Mouse (Mus musculus): ENCODE results near the gene Rpl3l.
"Not testable (repeated sequence)": the region's sequence is repeated elsewhere in the genome, so short reads cannot be mapped to it uniquely, and the experiment has no call there.

The Rpl3l gene

DNA sequence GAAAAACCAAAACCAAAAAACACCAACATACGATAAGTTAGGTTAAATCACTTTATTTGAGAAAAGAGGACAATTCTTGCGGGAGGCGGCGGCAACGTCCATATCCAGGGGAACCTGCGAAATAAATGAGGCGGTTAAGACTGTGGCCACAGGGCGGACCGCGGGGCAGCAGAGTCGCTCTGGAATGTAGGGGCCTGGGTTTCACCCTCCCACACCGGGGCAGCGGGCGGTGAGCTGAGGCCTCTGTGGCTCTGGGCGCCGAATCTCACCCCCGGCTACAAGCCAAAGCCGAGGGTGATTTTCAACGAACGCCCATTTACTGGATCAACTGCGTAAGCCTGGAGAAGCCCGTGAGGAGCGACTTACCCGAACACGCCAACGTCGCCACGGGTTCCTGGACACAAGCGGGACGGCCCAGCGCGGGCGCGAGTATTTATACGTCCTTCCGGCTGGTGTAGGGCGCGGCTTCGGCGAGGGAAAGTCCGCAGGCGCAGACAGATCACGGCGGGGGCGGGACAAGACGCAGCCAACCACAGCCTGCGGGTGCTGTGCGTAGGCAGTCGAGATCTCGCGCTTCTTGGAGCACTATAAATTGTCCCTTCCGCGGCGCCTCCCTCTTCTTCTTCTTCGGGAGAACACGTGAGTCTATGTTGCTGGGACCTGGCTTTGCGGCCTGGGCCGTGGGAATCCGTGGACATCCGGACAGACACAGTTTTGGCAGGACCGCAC lies 8.0 kb upstream of the Rpl3l start:
- peak; percentile 99 for DNase-seq (ENCODE audit: low read depth, low spot score)

GRCm38 (mm10) chr17:24720616-24721015 lies 7.0 kb upstream of the Rpl3l start:
- DNase-seq (ENCODE audit: low read depth, low spot score) = not testable (repeated sequence)

DNA sequence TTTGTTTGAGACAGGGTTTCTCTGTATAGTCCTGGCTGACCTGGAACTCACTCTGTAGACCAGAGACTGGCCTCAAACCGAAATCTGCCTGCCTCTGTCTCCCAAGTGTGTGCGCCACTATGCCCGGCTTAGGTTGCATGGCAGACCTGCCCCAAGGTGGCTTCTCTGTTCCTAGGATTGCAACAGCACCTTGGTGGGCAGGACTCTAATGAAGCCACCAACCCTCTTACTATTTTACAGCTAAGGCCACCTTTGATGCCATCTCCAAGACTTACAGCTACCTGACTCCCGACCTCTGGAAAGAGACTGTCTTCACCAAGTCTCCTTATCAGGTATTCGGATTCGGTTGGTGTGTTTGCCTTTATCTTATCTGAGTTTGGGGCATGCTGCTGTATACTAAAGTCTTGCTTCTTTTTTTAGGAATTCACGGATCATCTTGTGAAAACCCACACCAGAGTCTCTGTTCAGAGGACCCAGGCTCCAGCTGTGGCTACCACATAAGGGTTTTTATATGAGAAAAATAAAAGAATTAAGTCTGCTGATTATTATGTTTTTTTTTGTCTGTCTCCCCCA lies 6.2 kb upstream of the Rpl3l start:
- DNase-seq (ENCODE audit: low read depth, low spot score) = not testable (repeated sequence)

GRCm38 (mm10) chr17:24722220-24722924 lies 5.2 kb upstream of the Rpl3l start:
- DNase-seq (ENCODE audit: low read depth, low spot score) = no peak

DNA sequence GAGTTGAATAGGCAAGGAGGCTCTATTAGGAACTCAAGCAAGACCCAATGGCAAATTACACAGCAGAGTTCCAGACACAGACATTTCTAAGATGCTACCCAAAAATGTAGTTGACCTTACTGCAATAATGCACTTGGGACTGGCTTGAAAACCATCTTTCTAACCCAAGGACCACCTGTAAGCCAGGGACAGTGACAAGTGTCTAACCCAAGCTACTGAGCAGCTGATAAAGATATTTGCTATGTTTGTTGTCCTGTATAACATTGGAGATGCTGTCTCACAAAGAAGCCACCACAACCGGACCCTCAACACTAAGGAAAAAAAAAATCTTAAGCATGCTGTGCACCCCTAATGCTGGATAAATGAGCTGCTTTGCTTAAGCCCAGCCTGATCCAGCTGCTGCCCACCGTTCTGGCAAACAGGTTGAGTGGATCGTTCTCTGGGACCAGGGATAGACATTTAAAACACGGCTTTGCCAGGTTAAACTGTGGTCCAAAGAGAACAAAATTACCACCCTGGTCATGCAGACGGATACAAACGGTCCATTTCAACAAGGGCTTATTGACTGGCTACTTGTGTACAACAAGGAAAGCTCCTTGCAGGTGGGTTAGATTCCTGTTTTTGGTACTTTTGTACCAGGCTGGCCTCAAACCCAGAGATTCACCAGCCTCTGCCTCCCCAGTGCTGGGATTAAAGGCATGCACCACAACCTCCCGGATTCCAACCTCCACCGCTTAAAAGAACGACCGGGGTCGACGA lies 4.3 kb upstream of the Rpl3l start:
- no peak for DNase-seq (ENCODE audit: low read depth, low spot score)

DNA sequence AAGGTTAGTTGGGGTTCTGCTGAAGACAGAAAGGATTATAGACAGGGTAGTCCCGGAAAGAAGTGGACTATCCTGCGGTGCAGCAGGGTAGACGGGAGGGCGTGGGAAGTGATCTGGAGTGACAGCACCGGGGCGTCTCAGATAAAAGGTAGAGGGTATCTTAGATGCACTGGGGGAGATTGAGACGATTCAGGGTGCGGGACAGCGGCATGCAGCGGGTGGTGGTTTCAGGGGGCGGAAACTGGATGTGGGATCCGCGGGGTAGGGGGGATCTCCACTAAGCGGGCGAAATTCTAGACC lies 3.8 kb upstream of the Rpl3l start:
- DNase-seq (ENCODE audit: low read depth, low spot score) = no peak

GRCm38 (mm10) chr17:24724184-24724583 lies 3.4 kb upstream of the Rpl3l start, which contains the start of gene Ndufb10:
Gene Ndufb10, minus strand, starts transcription at chr17:24724478.
- DNase-seq (ENCODE audit: low read depth, low spot score) = peak; percentile 93

DNA sequence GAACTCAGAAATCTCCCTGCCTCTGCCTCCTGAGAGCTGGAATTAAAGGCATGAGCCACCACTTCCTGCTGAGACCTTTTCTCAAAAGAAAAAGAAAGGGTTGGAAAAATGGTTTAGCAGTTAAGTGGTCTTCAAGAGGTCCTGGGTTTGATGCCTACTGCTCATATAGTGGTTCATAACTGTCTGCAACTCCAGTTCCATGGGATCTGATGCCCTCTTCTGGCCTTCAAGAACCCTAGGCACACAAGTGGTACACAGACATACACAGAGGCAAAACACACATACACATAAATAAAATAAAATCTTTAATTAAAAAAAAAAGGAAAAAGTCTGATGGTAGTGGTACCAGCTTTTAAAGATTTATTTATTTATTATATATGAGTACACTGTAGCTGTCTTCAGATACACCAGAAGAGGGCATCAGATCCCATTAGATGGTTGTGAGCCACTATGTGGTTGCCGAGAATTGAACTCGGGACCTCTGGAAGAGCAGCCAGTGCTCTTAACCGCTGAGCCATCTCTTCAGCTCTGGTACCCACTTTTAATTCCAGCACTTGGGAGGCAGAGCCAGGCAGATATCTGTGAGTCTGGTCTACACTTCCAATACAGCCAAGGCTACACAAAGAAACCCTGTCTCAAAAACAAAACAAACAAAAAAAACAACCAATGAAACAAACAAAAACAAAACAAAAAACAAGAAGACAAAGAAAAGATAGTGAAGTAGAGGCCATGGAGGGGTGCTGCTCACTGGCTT lies 1.8 kb upstream of the Rpl3l start:
- DNase-seq (ENCODE audit: low read depth, low spot score) = no peak

- DNase-seq (ENCODE audit: low read depth, low spot score) = no peak
Observed at GRCm38 (mm10) chr17:24728184-24728583, 564 bp downstream of the Rpl3l start.

DNA sequence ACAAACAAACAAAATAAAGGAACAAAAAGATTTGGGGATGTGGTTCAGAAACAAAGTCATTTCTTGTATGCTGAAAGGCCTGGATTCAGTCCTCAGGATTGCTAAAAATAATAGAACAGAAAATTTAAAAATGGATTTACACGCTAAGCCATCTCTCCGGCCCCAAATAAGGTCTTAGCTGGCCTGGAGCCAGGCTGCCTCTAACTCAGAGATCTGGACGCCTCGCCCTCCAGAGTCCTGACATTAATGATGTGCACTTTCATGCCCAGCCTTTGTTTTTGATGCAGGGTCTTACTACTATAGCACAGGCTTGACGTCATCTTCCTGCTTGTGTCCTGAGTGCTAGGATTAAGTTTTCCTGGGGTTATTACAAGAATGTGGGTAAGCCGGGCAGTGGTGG lies 1.4 kb downstream of the Rpl3l start:
- no peak for DNase-seq (ENCODE audit: low read depth, low spot score)

GRCm38 (mm10) chr17:24730787-24731186 lies 3.2 kb downstream of the Rpl3l start:
- DNase-seq (ENCODE audit: low read depth, low spot score) = no peak

DNA sequence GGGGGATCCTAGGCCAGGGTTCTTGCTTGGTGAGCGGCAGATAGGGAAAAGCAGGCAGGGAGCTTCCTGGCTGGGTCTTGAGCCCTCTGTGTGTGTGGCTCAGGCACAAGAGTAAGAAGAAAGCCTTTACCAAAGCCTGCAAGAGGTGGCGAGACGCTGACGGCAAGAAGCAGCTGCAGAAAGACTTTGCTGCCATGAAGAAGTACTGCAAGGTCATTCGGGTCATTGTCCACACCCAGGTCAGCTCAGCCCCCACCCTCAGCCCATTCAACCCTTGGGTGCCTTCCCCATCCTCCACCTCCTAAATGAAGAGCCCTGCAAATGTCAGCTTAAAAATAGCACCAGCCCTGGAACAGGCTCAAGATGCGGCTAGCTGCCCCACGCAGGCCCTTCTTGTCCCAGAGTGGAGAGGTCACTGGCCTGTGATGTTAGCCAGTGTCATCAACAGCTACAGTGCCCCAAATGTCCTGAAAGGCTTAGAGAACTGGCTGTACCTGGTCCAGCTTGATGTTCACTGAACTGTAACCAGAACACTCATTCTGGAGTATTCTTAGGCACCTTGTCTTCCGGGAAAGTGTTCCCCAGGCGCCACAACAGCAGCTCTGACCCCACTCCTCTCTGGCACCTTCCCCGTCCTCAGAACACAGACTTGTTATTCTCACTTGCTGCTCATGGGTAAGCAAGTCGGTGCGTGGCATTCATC lies 4.8 kb downstream of the Rpl3l start:
- DNase-seq (ENCODE audit: low read depth, low spot score) = no peak

DNA sequence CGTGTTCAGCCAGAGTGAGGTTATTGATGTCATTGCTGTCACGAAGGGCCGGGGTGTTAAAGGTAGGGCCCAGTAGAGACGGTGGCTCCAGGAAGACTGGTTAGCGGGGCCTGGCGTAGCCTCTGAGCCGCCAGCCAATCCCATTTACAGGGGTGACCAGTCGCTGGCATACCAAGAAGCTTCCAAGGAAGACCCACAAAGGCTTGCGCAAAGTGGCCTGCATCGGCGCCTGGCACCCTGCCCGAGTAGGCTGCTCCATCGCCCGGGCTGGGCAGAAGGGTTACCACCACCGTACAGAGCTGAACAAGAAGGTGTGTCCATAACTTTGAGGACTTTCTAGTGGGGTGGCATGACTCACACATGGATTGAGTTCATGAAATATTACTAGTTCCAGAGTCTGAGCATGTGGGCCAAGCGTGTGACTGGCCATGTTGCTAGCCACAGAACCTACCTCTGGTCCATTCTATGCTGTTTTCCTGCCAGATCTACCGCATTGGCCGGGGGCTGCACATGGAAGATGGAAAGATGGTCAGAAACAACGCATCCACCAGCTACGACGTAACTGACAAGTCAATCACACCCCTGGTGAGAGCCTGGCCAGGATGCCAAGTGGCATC lies 5.9 kb downstream of the Rpl3l start:
- DNase-seq (ENCODE audit: low read depth, low spot score) = no peak

- no peak for DNase-seq (ENCODE audit: low read depth, low spot score)
Observed at GRCm38 (mm10) chr17:24734513-24734912, 6.9 kb downstream of the Rpl3l start.

GRCm38 (mm10) chr17:24735446-24735845 lies 7.8 kb downstream of the Rpl3l start:
- no peak for DNase-seq (ENCODE audit: low read depth, low spot score)

- DNase-seq (ENCODE audit: low read depth, low spot score) = peak; percentile 96
Observed at GRCm38 (mm10) chr17:24736330-24737051, 8.9 kb downstream of the Rpl3l start, which contains the start of gene Msrb1. Gene Msrb1, plus strand, starts transcription at chr17:24736642.

DNA sequence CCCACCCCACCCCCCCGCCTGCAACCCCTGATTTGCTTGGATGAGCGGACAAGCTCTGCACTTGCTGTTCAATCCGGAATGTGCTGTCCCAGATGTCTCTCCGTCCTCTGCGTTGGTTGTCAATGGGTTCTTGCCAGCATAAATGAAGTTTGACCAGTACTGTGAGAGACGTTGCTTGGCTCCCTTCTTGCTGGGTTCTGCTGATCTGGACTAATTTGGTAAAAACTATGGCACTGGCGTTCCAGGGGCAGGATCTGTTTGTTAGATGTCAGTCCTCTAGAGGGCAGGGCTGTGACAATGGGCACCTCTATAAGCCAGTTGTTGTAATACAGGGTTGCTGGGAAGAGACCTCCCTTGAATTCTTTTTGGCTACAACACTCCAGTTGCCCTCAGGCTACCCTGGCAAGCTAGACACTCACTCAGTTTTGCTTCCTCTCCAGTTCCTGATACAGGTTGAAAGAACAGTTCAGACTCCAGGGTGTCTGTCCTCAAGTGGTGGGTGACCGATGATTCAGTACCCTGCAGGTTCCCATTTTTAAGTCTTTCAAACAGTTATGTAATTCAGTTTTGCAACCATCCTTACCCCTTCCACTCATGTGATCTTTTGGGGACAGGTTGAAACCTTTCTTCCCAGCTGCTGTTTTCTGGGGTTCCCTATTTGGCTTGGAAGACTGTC lies 9.7 kb downstream of the Rpl3l start:
- DNase-seq (ENCODE audit: low read depth, low spot score) = no peak

- DNase-seq (ENCODE audit: low read depth, low spot score) = no peak
Observed at GRCm38 (mm10) chr17:24738238-24738637, 10.6 kb downstream of the Rpl3l start.

DNA sequence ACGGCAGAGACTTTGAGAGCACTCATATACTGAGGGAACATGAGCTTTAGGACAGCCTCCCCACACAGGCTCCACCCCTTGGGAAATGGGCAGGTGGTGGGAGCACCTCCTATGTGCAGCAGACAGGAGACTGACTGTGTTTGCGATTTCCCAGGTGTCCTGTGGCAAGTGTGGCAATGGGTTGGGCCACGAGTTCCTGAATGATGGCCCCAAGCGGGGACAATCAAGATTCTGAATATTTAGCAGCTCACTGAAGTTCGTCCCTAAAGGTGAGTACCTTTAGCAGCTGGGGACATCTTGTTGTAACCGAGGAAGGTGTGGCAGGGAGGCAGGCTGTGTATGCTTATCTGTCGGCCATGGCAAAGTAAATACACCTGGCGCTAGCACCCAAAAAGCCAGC lies 12.3 kb downstream of the Rpl3l start:
- DNase-seq (ENCODE audit: low read depth, low spot score) = no peak

Data from CD4-positive helper T cell, adult 2 months (primary cell).